Mouse (Mus musculus): Measurements from ENCODE around the gene Cbx5.

Gene Cbx5

GRCm38 (mm10) chr15:103173251-103173650 is 66.4 kb downstream of the Cbx5 start:
- DNase-seq (ENCODE audit: low read depth, low spot score): no peak

DNA sequence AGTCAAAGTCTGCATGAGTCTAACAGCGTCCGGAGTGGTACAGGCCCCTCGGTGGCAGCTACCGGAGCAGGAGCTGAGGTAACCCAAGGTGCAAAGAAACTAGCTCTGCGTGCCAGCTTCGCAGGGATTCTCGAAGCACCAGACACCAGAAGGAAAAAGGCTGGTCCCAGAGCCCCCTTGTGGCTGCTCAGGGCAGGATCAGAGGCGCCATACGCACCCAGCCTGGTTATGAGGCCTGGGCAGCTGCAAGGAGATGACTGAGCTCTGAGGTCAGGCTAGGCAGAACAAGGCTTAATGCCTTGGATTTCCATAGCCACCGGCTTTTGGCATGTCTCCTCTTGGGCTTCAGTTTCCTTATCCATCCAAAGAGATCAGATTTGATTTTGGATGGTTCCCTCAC is 67.1 kb downstream of the Cbx5 start:
- peak; percentile 69 for DNase-seq (ENCODE audit: low read depth, low spot score)

GRCm38 (mm10) chr15:103171276-103171675 is 68.3 kb downstream of the Cbx5 start:
- no peak for DNase-seq (ENCODE audit: low read depth, low spot score)

DNA sequence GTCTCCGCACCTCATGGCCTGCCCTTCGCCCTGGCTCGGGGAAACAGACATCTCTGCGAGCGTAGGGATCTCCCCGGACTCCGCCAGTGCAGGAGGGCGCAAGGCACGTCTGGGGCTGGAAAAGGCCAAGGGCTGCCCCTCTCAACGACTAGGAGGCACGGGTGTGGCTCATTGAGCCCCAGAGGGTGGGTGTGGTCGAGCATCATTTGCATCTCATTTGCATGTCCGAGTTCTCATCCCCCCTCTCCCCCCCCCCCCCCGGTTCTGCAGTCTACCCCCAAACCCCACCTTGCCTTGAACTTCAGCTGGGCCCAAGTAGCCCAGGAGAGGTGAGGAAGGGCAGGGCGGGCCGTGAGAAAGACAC is 69.3 kb downstream of the Cbx5 start:
- DNase-seq (ENCODE audit: low read depth, low spot score): no peak

DNA sequence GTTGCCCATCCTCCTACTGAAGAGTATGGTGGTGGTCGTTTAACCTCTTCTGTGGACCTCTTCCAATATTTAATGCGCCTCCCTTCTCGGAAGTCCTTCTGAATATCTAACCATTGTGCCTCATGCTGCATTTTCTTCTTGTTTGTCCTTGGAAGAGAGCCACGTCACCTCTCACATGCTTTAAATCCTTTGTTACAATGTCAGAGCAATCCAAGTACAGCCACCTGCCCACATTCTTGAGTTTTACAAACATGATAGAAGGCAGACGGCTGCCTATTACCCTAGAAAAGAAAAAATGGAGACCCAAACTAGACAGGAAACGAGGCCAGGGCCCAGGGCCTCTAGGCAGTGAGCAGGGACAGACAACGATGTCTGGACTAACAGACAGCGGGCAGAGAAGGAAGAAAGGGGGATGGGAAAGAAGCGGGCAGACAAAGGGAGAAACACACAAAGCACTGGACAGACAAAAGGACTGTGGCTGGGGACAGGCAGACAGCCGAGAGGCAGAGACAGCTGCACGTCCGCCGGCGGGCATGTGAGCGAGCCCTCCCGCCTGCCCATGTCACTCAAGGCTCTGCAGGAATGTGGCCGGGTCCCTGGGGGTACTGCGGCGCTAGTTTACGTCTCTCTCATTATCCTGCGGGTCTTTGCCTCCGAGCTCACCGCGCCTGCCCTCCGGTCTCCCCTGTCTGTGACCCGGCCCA is 69.9 kb downstream of the Cbx5 start:
- DNase-seq (ENCODE audit: low read depth, low spot score): no peak

GRCm38 (mm10) chr15:103168801-103169611 is 70.6 kb downstream of the Cbx5 start:
- DNase-seq (ENCODE audit: low read depth, low spot score): peak; percentile 75

DNA sequence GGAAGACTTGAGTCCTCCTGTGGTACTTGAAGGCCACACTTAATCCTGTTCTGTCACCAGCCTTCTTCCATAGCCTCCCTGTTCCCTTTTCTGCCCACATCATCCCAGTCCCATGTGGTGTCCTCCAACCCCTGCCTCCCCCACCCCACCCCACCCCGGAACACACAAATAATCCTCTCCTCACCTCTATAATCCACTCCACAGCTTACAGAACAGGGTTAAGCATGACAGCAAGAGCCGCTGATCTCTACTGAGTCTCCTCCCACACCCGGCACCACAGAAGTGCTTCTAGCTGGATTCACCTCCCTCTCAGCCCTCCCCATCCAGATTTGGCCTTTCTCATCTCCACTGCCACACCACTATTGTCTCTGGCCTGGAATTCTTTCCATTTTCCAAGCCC is 71.8 kb downstream of the Cbx5 start:
- DNase-seq (ENCODE audit: low read depth, low spot score): no peak

GRCm38 (mm10) chr15:103167042-103167615 is 72.5 kb downstream of the Cbx5 start, which contains the start of gene Smug1:
Gene Smug1, minus strand, starts transcription at chr15:103167092.
- no peak for DNase-seq (ENCODE audit: low read depth, low spot score)

GRCm38 (mm10) chr15:103165924-103166323 is 73.7 kb downstream of the Cbx5 start:
- no peak for DNase-seq (ENCODE audit: low read depth, low spot score)

- peak; percentile 87 for DNase-seq (ENCODE audit: low read depth, low spot score)
Measured at GRCm38 (mm10) chr15:103165379-103165778, 74.2 kb downstream of the Cbx5 start.

DNA sequence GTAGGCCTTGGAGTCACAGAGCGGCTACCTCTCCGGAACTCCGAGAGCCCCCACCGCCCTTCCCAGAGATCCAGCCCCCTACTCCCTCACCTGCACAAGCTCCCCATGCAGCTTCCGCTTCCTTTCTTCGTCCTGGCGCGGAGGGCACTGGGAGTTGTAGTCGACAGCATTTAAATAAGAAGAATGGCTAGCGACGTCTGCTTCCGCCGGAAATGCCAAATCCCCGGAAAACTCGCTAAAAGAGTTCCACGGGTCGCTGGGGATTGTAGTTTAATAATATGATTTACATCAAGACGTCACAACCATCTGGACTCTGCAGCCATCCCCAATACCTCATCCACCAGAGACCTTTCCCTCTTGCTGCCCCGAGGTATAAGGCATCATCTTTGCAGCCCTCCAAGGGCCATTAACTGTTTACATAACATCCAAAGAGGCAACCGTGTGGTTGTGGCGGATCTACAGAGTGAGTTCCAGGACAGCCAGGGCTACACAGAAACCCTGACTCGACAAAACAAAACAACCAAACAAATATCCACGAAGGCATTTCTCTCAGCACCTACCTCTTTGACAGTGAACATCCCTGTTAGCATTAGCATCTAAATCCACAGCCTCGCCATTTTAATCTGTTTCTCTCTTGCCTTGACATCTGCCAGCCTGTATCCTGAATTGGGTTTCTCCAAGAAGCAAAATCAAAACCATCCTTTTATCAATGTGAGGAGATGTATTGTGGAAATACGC is 76.3 kb downstream of the Cbx5 start:
- DNase-seq (ENCODE audit: low read depth, low spot score): peak; percentile 94

GRCm38 (mm10) chr15:103157585-103157984 is 82.0 kb downstream of the Cbx5 start:
- DNase-seq (ENCODE audit: low read depth, low spot score): no peak

GRCm38 (mm10) chr15:103156890-103157289 is 82.7 kb downstream of the Cbx5 start:
- no peak for DNase-seq (ENCODE audit: low read depth, low spot score)

GRCm38 (mm10) chr15:103155366-103156321 is 84.0 kb downstream of the Cbx5 start:
- DNase-seq (ENCODE audit: low read depth, low spot score): no peak

GRCm38 (mm10) chr15:103152890-103153610 is 86.6 kb downstream of the Cbx5 start:
- DNase-seq (ENCODE audit: low read depth, low spot score): no peak

DNA sequence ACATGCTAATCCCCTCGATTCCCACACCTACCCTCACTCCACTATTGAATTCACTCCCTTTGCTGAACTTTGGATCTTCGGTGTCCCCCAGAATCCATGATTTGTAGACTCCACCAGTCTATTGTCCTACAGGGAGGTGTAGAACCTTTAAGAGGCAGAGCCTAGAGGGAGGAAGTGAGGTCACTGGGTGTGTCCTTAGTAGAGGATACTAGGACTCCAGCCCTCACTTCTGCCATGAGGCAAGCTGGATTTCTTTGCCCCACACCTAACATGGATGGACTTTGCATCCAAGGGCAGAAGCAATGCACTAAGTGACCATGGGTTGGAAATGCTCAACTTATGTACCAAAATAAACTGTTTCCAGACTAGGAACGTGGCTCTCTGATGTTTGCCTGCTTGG is 87.2 kb downstream of the Cbx5 start:
- peak; percentile 32 for DNase-seq (ENCODE audit: low read depth, low spot score)

DNA sequence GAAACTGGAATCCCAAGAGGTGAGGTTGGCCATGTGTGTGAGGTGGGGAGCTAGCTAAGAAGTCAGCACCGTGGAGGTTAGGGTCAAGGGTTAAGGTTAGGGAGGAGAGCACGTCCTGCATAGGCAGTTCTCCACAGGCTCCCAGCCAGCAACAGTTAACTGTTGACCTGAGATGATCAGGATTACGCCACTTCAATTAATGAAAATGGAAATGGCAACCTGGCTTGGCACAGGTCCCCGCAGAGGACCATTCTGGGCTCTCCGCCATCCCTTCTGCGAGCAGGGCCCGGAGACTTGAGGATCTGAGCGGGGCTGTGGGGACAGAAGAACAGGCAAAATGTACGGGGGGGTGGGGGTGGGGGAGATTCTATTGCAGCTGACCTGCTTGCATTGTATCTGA is 91.8 kb downstream of the Cbx5 start:
- DNase-seq (ENCODE audit: low read depth, low spot score): no peak

DNA sequence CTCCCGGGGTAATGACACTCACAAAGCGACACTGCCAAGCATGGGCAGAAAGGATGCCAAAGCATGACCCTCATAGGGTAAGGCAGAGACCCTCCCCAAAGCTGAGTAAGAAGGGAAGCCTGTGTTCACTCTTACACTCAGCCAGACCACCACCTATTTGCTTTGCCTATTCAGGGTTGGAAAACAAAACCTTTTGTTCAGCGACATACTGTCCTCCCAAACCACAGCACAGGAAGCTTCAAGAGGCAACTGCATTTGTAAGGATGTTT is 92.3 kb downstream of the Cbx5 start:
- no peak for DNase-seq (ENCODE audit: low read depth, low spot score)

- no peak for DNase-seq (ENCODE audit: low read depth, low spot score)
Measured at GRCm38 (mm10) chr15:103146627-103147421, 92.8 kb downstream of the Cbx5 start.

Measured in A20 (cell line).